Mouse (Mus musculus): ENCODE results near the gene Asb16. TPM values are rescaled to one million over a fixed set of nuclear protein-coding genes. Genes with fewer than 3 reads are reported as not detected.

Gene Asb16
- total RNA-seq, 2 experiments from 2014 or later, result 1.3 to 2.2 TPM

GRCm38 (mm10) chr11:102320686-102321005 lies 52.1 kb downstream of the Asb16 start:
- no peak for ATAC-seq (replicated peaks; ENCODE audit: low FRiP score, low TSS enrichment, poor library complexity, severe bottlenecking)

GRCm38 (mm10) chr11:102321931-102322330 lies 53.4 kb downstream of the Asb16 start:
- ATAC-seq (replicated peaks; ENCODE audit: low FRiP score, low TSS enrichment, poor library complexity, severe bottlenecking), result no peak

GRCm38 (mm10) chr11:102323516-102323915 lies 55.0 kb downstream of the Asb16 start:
- no peak for ATAC-seq (replicated peaks; ENCODE audit: low FRiP score, low TSS enrichment, poor library complexity, severe bottlenecking)

- no peak for ATAC-seq (replicated peaks; ENCODE audit: low FRiP score, low TSS enrichment, poor library complexity, severe bottlenecking)
Observed at GRCm38 (mm10) chr11:102327250-102327649, 58.7 kb downstream of the Asb16 start.

GRCm38 (mm10) chr11:102327839-102328238 lies 59.3 kb downstream of the Asb16 start:
- ATAC-seq (replicated peaks; ENCODE audit: low FRiP score, low TSS enrichment, poor library complexity, severe bottlenecking), result no peak

Other genes with a start within 250 kb of the Asb16 start
- not detected in 2 replicates for gene Mpp3, start 240.3 kb upstream of the Asb16 start, total RNA-seq (2014; fragmentation: Nextera tagmentation)
- not detected in 2 replicates for gene Mpp3, start 240.3 kb upstream of the Asb16 start, total RNA-seq (2017)
- not detected in 2 replicates for gene Cd300lg, start 227.2 kb upstream of the Asb16 start, total RNA-seq (2014; fragmentation: Nextera tagmentation)
- 1.8 TPM in 1 of 2 replicates, not detected in the other for gene Cd300lg, start 227.2 kb upstream of the Asb16 start, total RNA-seq (2017)
- gene Mpp2, start 180.2 kb upstream of the Asb16 start, total RNA-seq (2014; fragmentation: Nextera tagmentation), result 3.2 and 3.7 TPM in 2 replicates
- gene Mpp2, start 180.2 kb upstream of the Asb16 start, total RNA-seq (2017), result 3.1 and 4.2 TPM in 2 replicates
- not detected in 2 replicates for gene Ppy, start 167.4 kb upstream of the Asb16 start, total RNA-seq (2014; fragmentation: Nextera tagmentation)
- not detected in 2 replicates for gene Ppy, start 167.4 kb upstream of the Asb16 start, total RNA-seq (2017)
- not detected in 2 replicates for gene Pyy, start 160.9 kb upstream of the Asb16 start, total RNA-seq (2014; fragmentation: Nextera tagmentation)
- gene Pyy, start 160.9 kb upstream of the Asb16 start, total RNA-seq (2017), result not detected in 2 replicates
- 7.4 and 9.5 TPM in 2 replicates for gene Nags, start 123.2 kb upstream of the Asb16 start, total RNA-seq (2014; fragmentation: Nextera tagmentation)
- 1.6 and 2.1 TPM in 2 replicates for gene Nags, start 123.2 kb upstream of the Asb16 start, total RNA-seq (2017)
- 4.7 and 9.3 TPM in 2 replicates for gene Tmem101, start 112.3 kb upstream of the Asb16 start, total RNA-seq (2014; fragmentation: Nextera tagmentation)
- 11.8 and 15.7 TPM in 2 replicates for gene Tmem101, start 112.3 kb upstream of the Asb16 start, total RNA-seq (2017)
- 110 TPM in 2 replicates for gene Lsm12, start 83.4 kb upstream of the Asb16 start, total RNA-seq (2014; fragmentation: Nextera tagmentation)
- gene Lsm12, start 83.4 kb upstream of the Asb16 start, total RNA-seq (2017), result 71.3 and 94.9 TPM in 2 replicates
- gene G6pc3, start 79.1 kb upstream of the Asb16 start, total RNA-seq (2014; fragmentation: Nextera tagmentation), result 71.5 and 93.3 TPM in 2 replicates
- gene G6pc3, start 79.1 kb upstream of the Asb16 start, total RNA-seq (2017), result 39.9 and 59.4 TPM in 2 replicates
- gene Hdac5, start 38.6 kb upstream of the Asb16 start, total RNA-seq (2014; fragmentation: Nextera tagmentation), result 10.7 and 16.6 TPM in 2 replicates
- gene Hdac5, start 38.6 kb upstream of the Asb16 start, total RNA-seq (2017), result 6.1 and 11.4 TPM in 2 replicates
- 36.4 and 48.1 TPM in 2 replicates for gene BC030867, start 19.9 kb upstream of the Asb16 start, total RNA-seq (2014; fragmentation: Nextera tagmentation)
- 7.5 and 12.3 TPM in 2 replicates for gene BC030867, start 19.9 kb upstream of the Asb16 start, total RNA-seq (2017)
- gene Tmub2, start 16.2 kb downstream of the Asb16 start, total RNA-seq (2014; fragmentation: Nextera tagmentation), result 14.5 and 19.8 TPM in 2 replicates
- gene Tmub2, start 16.2 kb downstream of the Asb16 start, total RNA-seq (2017), result 10.0 and 27.4 TPM in 2 replicates
- gene Atxn7l3, start 27.9 kb downstream of the Asb16 start, total RNA-seq (2014; fragmentation: Nextera tagmentation), result 23.2 and 34.0 TPM in 2 replicates
- gene Atxn7l3, start 27.9 kb downstream of the Asb16 start, total RNA-seq (2017), result 18.3 and 21.5 TPM in 2 replicates
- 90.4 and 102 TPM in 2 replicates for gene Ubtf, start 51.0 kb downstream of the Asb16 start, total RNA-seq (2014; fragmentation: Nextera tagmentation)
- 162 and 180 TPM in 2 replicates for gene Ubtf, start 51.0 kb downstream of the Asb16 start, total RNA-seq (2017)
- gene Slc4a1, start 97.5 kb downstream of the Asb16 start, total RNA-seq (2014; fragmentation: Nextera tagmentation), result 0.42 and 0.46 TPM in 2 replicates
- gene Slc4a1, start 97.5 kb downstream of the Asb16 start, total RNA-seq (2017), result 0.27 and 6.8 TPM in 2 replicates
- gene Rundc3a, start 124.7 kb downstream of the Asb16 start, total RNA-seq (2014; fragmentation: Nextera tagmentation), result not detected in 2 replicates
- gene Rundc3a, start 124.7 kb downstream of the Asb16 start, total RNA-seq (2017), result not detected in 2 replicates
- gene Slc25a39, start 139.2 kb downstream of the Asb16 start, total RNA-seq (2014; fragmentation: Nextera tagmentation), result 115 and 148 TPM in 2 replicates
- gene Slc25a39, start 139.2 kb downstream of the Asb16 start, total RNA-seq (2017), result 43.8 and 55.9 TPM in 2 replicates
- gene Grn, start 161.6 kb downstream of the Asb16 start, total RNA-seq (2014; fragmentation: Nextera tagmentation), result 16.1 and 17.8 TPM in 2 replicates
- gene Grn, start 161.6 kb downstream of the Asb16 start, total RNA-seq (2017), result 5.4 and 14.2 TPM in 2 replicates
- 0.82 TPM in 1 of 2 replicates, not detected in the other for gene Fam171a2, start 178.9 kb downstream of the Asb16 start, total RNA-seq (2014; fragmentation: Nextera tagmentation)
- 0.28 TPM in 1 of 2 replicates, not detected in the other for gene Fam171a2, start 178.9 kb downstream of the Asb16 start, total RNA-seq (2017)
- gene Itga2b, start 201.4 kb downstream of the Asb16 start, total RNA-seq (2014; fragmentation: Nextera tagmentation), result 27.7 and 30.8 TPM in 2 replicates
- 26.5 and 73.4 TPM in 2 replicates for gene Itga2b, start 201.4 kb downstream of the Asb16 start, total RNA-seq (2017)

Data from megakaryocyte-erythroid progenitor cell, adult 5-6 weeks (primary cell).